Mouse (Mus musculus) ES-E14 (cell line): ENCODE measurements around the gene Trappc6b. TPM values are rescaled to one million over a fixed set of nuclear protein-coding genes. Genes with fewer than 3 reads are reported as not detected.

ENCODE experiments used
- DNase-seq: peaks from one replicate; pipeline ENCODE4 v3.0.0-alpha.2; 2013; ENCODE audit warnings: low read depth, low spot score
- H3K27ac ChIP-seq: 2 replicates; pipeline ENCODE4 v1.5.1; 2012; ENCODE audit warnings: low read depth, mild to moderate bottlenecking, low read length, moderate library complexity, mixed read lengths; ENCODE audit not compliant: poor library complexity, insufficient read depth, severe bottlenecking
- H3K36me3 ChIP-seq: 2 replicates; pipeline ENCODE4 v1.6.1; 2012; ENCODE audit warnings: mild to moderate bottlenecking, low read length, moderate library complexity, mixed read lengths; ENCODE audit not compliant: control insufficient read depth, poor library complexity, insufficient read depth, severe bottlenecking
- H3K4me1 ChIP-seq, 2 experiments: fragments of 150-350 bp in 1 of 2; sonication (generic) in 1 of 2; 2 replicates each; pipeline ENCODE4 v1.6.1; 2012; ENCODE audit warnings: low read length in 2 of 2, mild to moderate bottlenecking in 1 of 2, mixed read lengths in 1 of 2; ENCODE audit not compliant: control insufficient read depth in 2 of 2, insufficient read depth in 2 of 2, poor library complexity in 1 of 2
- H3K4me3 ChIP-seq, 2 experiments: fragments of 150-350 bp in 1 of 2; sonication (generic) in 1 of 2; 2 replicates each; pipeline ENCODE4 v1.5.1; 2012; ENCODE audit warnings: low read length in 2 of 2, low read depth in 1 of 2, mild to moderate bottlenecking in 1 of 2, mixed read lengths in 1 of 2; ENCODE audit not compliant: insufficient read depth in 1 of 2, poor library complexity in 1 of 2, severe bottlenecking in 1 of 2
- H3K9ac ChIP-seq: 2 replicates; pipeline ENCODE4 v1.6.1; 2012; ENCODE audit warnings: low read depth, mild to moderate bottlenecking, low read length, mixed read lengths; ENCODE audit not compliant: poor library complexity, insufficient read depth, severe bottlenecking
- H3K9me3 ChIP-seq: fragments of 150-350 bp; sonication (generic); 2 replicates; pipeline ENCODE4 v1.6.1; 2012; ENCODE audit warnings: low read depth, mild to moderate bottlenecking, low read length; ENCODE audit not compliant: control insufficient read depth, insufficient read depth
- CHD2 ChIP-seq: IDR thresholded peaks from 2 replicates; pipeline ENCODE4 v1.6.1; 2014; ENCODE audit warnings: mild to moderate bottlenecking, low read depth, low read length, inconsistent platforms
- HCFC1 ChIP-seq: IDR thresholded peaks from 2 replicates; pipeline ENCODE4 v1.6.1; 2012; ENCODE audit warnings: low read length, inconsistent platforms, borderline replicate concordance; ENCODE audit not compliant: insufficient read depth
- MAFK ChIP-seq: IDR thresholded peaks from 2 replicates; pipeline ENCODE4 v1.6.1; 2014; ENCODE audit warnings: mild to moderate bottlenecking, low read depth, low read length, inconsistent platforms; ENCODE audit not compliant: insufficient read depth
- ZC3H11A ChIP-seq: IDR thresholded peaks from 2 replicates; pipeline ENCODE4 v1.6.1; 2012; ENCODE audit warnings: low read depth, mild to moderate bottlenecking, inconsistent platforms, low read length, borderline replicate concordance
- ZNF384 ChIP-seq: IDR thresholded peaks from 2 replicates; pipeline ENCODE4 v1.6.1; 2012; ENCODE audit warnings: low read depth, low read length, inconsistent platforms
- in situ Hi-C, 2 experiments: fragments of 600-800 bp; cut with MboI; formaldehyde crosslinking; loops; one replicate each; pipeline ENCODE4 v1.15.1; 2025; ENCODE audit warnings: low sequenced_read_pairs in 2 of 2, inconsistent platforms in 1 of 2; ENCODE audit not compliant: unreplicated experiment in 2 of 2
- total RNA-seq: library from RNA; depleted of rRNA; stranded (reverse); fragments of 300-350 nt; gene quantifications from 2 replicates; pipeline ENCODE4 v1.2.3, GENCODE M21; 2012

Gene Trappc6b
- total RNA-seq, 1 experiment: 44.1 TPM

DNA sequence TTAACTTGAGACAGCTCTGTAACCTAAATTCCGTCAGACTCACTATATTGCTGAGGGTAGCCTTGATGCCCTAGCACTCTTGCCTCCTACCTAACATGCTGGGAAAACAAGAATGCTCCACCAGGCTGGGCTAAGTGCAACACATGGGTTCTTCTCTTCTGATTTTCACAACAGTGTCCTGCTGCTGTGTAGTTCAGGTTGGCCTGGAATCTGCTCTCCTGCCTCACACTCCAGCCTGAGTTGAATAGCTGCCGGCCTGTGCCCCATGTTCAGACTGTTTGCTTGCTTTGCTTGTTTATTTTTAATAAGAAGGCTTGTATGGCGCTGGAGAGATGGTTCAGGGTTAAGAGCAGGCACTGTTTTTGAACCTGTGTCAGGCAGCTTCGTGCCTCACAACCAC lies 19.2 kb upstream of the Trappc6b start:
- no peak for DNase-seq
- Histone ChIP-seq H3K27ac (no peak overlapping the region), H3K4me1 (peaks cover 0 to 2% of the 10 kb centered on the region in 2 experiments; a peak in 1 of 4 replicates), H3K9me3 (no peaks in the 10 kb centered on the region), H3K36me3 (no peaks in the 10 kb centered on the region), H3K4me3 (peak overlapping the region in 1 of 2 experiments; percentile 5; a peak in 1 of 4 replicates), H3K9ac (no peak overlapping the region)
- TF ChIP-seq ZNF384: no peak
- in situ Hi-C loops: no loop called here

GRCm38 (mm10) chr12:59077883-59078282 lies 16.6 kb upstream of the Trappc6b start:
- in situ Hi-C loops: no loop called here

GRCm38 (mm10) chr12:59076996-59077395 lies 15.7 kb upstream of the Trappc6b start:
- Histone ChIP-seq H3K4me1 (peaks cover 0 to 2% of the 10 kb centered on the region in 2 experiments; a peak in 1 of 4 replicates), H3K36me3 (peaks cover 9% of the 10 kb centered on the region), H3K9me3 (no peaks in the 10 kb centered on the region), H3K4me3 (no peak overlapping the region), H3K9ac (no peak overlapping the region), H3K27ac (no peak overlapping the region)
- in situ Hi-C loops: no loop called here
- TF ChIP-seq ZNF384 (no peak), HCFC1 (no peak), CHD2 (no peak), ZC3H11A (no peak), MAFK (no peak)
- DNase-seq: no peak

More at GRCm38 (mm10) chr12:59077883-59078282, 16.6 kb upstream of the Trappc6b start:
- no peak for DNase-seq
- H3K4me1 ChIP-seq: peaks cover 0 to 2% of the 10 kb centered on the region in 2 experiments; a peak in 1 of 4 replicates
- H3K9me3 ChIP-seq: no peaks in the 10 kb centered on the region
- no peak overlapping the region for H3K27ac ChIP-seq
- H3K36me3 ChIP-seq: peaks cover 3% of the 10 kb centered on the region; the same call in 1 of the 2 replicates
- no peak overlapping the region for H3K4me3 ChIP-seq
- TF ChIP-seq MAFK (no peak), HCFC1 (no peak), CHD2 (no peak), ZNF384 (no peak), ZC3H11A (no peak)
- no peak overlapping the region for H3K9ac ChIP-seq

DNA sequence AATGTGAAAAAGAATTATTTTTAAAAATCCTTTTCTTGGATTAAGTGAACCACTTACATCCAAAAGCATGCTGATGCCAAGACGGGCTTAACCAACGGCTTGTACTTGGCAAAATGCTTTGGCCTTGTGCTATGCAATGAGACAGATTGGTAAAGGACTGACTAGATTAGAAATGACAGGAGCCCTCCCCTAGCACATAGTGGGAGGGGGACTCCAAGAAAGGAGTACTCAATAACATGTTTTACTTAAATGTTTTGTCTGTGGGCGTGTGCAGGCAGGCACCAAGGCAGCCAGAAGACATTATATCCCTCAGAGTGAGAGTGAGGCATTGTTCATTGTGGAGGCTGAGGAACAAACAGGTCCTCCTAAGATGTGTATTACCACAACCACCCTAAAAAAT lies 12.8 kb upstream of the Trappc6b start:
- TF ChIP-seq ZNF384 (no peak), HCFC1 (no peak)
- Histone ChIP-seq H3K9me3 (no peaks in the 10 kb centered on the region), H3K27ac (no peak overlapping the region), H3K4me3 (no peak overlapping the region), H3K9ac (no peak overlapping the region), H3K4me1 (no peaks in the 10 kb centered on the region), H3K36me3 (peaks cover 30% of the 10 kb centered on the region)
- no peak for DNase-seq
- in situ Hi-C loops: no loop called here

DNA sequence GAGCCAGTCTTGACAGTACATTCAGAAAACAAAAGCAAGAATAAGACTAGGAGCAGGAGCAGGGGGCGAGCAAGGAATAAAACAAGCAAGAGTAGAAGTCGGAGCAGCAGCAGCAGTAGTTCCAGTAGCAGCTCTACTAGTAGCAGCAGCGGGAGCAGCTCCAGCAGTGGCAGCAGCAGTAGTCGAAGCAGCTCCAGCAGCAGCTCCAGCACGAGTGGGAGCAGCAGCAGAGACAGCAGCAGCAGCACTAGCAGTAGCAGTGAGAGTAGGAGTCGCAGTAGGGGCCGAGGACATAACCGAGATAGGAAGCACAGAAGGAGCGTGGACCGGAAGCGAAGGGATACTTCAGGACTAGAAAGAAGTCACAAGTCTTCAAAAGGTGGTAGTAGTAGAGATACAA lies 11.0 kb upstream of the Trappc6b start:
- no peak for DNase-seq
- Histone ChIP-seq H3K9me3 (no peaks in the 10 kb centered on the region), H3K36me3 (peaks cover 37% of the 10 kb centered on the region), H3K4me3 (no peak overlapping the region), H3K4me1 (peaks cover 0 to 3% of the 10 kb centered on the region in 2 experiments; a peak in 1 of 4 replicates), H3K9ac (no peak overlapping the region), H3K27ac (no peak overlapping the region)
- in situ Hi-C loops: no loop called here
- TF ChIP-seq MAFK (no peak), HCFC1 (no peak), CHD2 (no peak), ZNF384 (no peak), ZC3H11A (no peak)
